8 mouse cellular contexts compared by ENCODE assay signal in genomic region chr13:109228967-109229617, GRCm38 (mm10).
DNase-seq lines count a peak whose midpoint lies in the region; ATAC-seq lines count a peak whose summit lies in the region.

No protein-coding gene starts in this region.

- ATAC-seq in midbrain, embryonic 11.5 days (ENCODE audit: low FRiP score): peak; percentile 78
- peak; percentile 80 for ATAC-seq in forebrain, embryonic 16.5 days
- peak; percentile 84 for ATAC-seq in kidney, embryonic 14.5 days (ENCODE audit: low FRiP score, low TSS enrichment)
- ATAC-seq in megakaryocyte-erythroid progenitor cell, adult 5-6 weeks (replicated peaks; ENCODE audit: low FRiP score, low TSS enrichment, poor library complexity, severe bottlenecking): peak; percentile 71

- H3K4me1 ChIP-seq in midbrain, embryonic 11.5 days (ENCODE audit: control insufficient read depth, insufficient read depth, low read length): no peaks in the 10 kb centered on the region; the same call in 1 of the 2 replicates
- peaks cover 9% of the 10 kb centered on the region for H3K4me1 ChIP-seq in midbrain, embryonic 10.5 days
- H3K4me1 ChIP-seq in brown adipose tissue, adult 24 weeks (ENCODE audit: control insufficient read depth, insufficient read depth, insufficient read length, low read length): no peaks in the 10 kb centered on the region
- H3K4me1 ChIP-seq in forebrain, embryonic 16.5 days (replicated peaks; ENCODE audit: control insufficient read depth, insufficient read depth, low read length): peaks cover 6% of the 10 kb centered on the region
- H3K4me1 ChIP-seq in kidney, embryonic 14.5 days (ENCODE audit: control insufficient read depth, insufficient read depth, low read length): peaks cover 8% of the 10 kb centered on the region; the same call in 1 of the 2 replicates

- H3K9me3 ChIP-seq in midbrain, embryonic 11.5 days (ENCODE audit: control insufficient read depth, low read length): no peaks in the 10 kb centered on the region
- no peaks in the 10 kb centered on the region for H3K9me3 ChIP-seq in midbrain, embryonic 10.5 days (replicated peaks)
- H3K9me3 ChIP-seq in forebrain, embryonic 16.5 days (ENCODE audit: control insufficient read depth, low read length): no peaks in the 10 kb centered on the region
- H3K9me3 ChIP-seq in kidney, embryonic 14.5 days (ENCODE audit: control insufficient read depth, low read length): no peaks in the 10 kb centered on the region

- H3K27ac ChIP-seq in midbrain, embryonic 11.5 days (ENCODE audit: low read depth, low read length): no peak overlapping the region
- no peak overlapping the region for H3K27ac ChIP-seq in midbrain, embryonic 10.5 days (replicated peaks)
- H3K27ac ChIP-seq in brown adipose tissue, adult 24 weeks (replicated peaks; ENCODE audit: low read depth, low read length): no peak overlapping the region
- no peak overlapping the region for H3K27ac ChIP-seq in forebrain, embryonic 16.5 days (ENCODE audit: low read length)
- no peak overlapping the region for H3K27ac ChIP-seq in kidney, embryonic 14.5 days (ENCODE audit: low read depth, low read length)

- no peaks in the 10 kb centered on the region for H3K27me3 ChIP-seq in midbrain, embryonic 11.5 days (ENCODE audit: control insufficient read depth, insufficient read depth, low read length)
- H3K27me3 ChIP-seq in midbrain, embryonic 10.5 days (ENCODE audit: low read depth, poor library complexity, severe bottlenecking): no peaks in the 10 kb centered on the region
- no peaks in the 10 kb centered on the region for H3K27me3 ChIP-seq in forebrain, embryonic 16.5 days (replicated peaks; ENCODE audit: control insufficient read depth, insufficient read depth, low read length)
- H3K27me3 ChIP-seq in kidney, embryonic 14.5 days (ENCODE audit: control insufficient read depth, insufficient read depth, low read length): no peaks in the 10 kb centered on the region

- H3K9ac ChIP-seq in midbrain, embryonic 11.5 days (ENCODE audit: low read length): no peak overlapping the region
- H3K9ac ChIP-seq in forebrain, embryonic 16.5 days (replicated peaks; ENCODE audit: low read depth, low read length): no peak overlapping the region
- no peak overlapping the region for H3K9ac ChIP-seq in kidney, embryonic 14.5 days (ENCODE audit: low read depth, low read length)

- H3K4me2 ChIP-seq in midbrain, embryonic 11.5 days: no peak overlapping the region
- H3K4me2 ChIP-seq in forebrain, embryonic 16.5 days (ENCODE audit: low read length): peak overlapping the region; percentile 17
- peak overlapping the region; percentile 42 for H3K4me2 ChIP-seq in kidney, embryonic 14.5 days (replicated peaks; ENCODE audit: low read depth, low read length)

- H3K36me3 ChIP-seq in midbrain, embryonic 11.5 days (ENCODE audit: control insufficient read depth, insufficient read depth, low read length): no peaks in the 10 kb centered on the region
- H3K36me3 ChIP-seq in midbrain, embryonic 10.5 days: no peaks in the 10 kb centered on the region
- H3K36me3 ChIP-seq in forebrain, embryonic 16.5 days (ENCODE audit: control insufficient read depth, insufficient read depth): no peaks in the 10 kb centered on the region
- no peaks in the 10 kb centered on the region for H3K36me3 ChIP-seq in kidney, embryonic 14.5 days (ENCODE audit: control insufficient read depth, insufficient read depth, low read length)

- 32% methylated on average over 8 of the region's 8 CpGs for WGBS in midbrain, embryonic 11.5 days
- 31% methylated on average over 8 of the region's 8 CpGs for WGBS in midbrain, embryonic 10.5 days
- 31% methylated on average over 8 of the region's 8 CpGs for WGBS in forebrain, embryonic 16.5 days
- 28% methylated on average over 8 of the region's 8 CpGs for whole genome bisulfite sequencing in kidney, embryonic 14.5 days

- no peak overlapping the region for H3K4me3 ChIP-seq in midbrain, embryonic 11.5 days (ENCODE audit: low read depth, low read length)
- no peak overlapping the region for H3K4me3 ChIP-seq in midbrain, embryonic 10.5 days
- H3K4me3 ChIP-seq in brown adipose tissue, adult 24 weeks (ENCODE audit: insufficient read depth, low read depth, low read length): peak overlapping the region; percentile 54
- H3K4me3 ChIP-seq in forebrain, embryonic 16.5 days (replicated peaks; ENCODE audit: low read length): no peak overlapping the region
- peak overlapping the region; percentile 22; the same call in 1 of the 2 replicates for H3K4me3 ChIP-seq in kidney, embryonic 14.5 days (ENCODE audit: low read length)

- peak; percentile 94 for DNase-seq in midbrain, embryonic 11.5 days (ENCODE audit: low spot score, missing footprints)
- no peak for DNase-seq in midbrain, embryonic 10.5 days (ENCODE audit: low spot score)
- DNase-seq in ovary, postnatal 36 days (ENCODE audit: low spot score): no peak
- no peak for DNase-seq in urinary bladder, postnatal 10 days (ENCODE audit: low spot score)

Comparison
In these comparisons a context has a peak if more than half of its experiments do, and no peak if none do; other contexts are left out.
1. H3K4me3 ChIP-seq: peak in brown adipose tissue, adult 24 weeks (single experiment) and kidney, embryonic 14.5 days (single experiment); none in midbrain, embryonic 11.5 days (single experiment), midbrain, embryonic 10.5 days (single experiment) and forebrain, embryonic 16.5 days (single experiment).
2. Peak in every context shown above with its lines, with median percentiles within 50 percentile points of each other: ATAC-seq.